Mouse (Mus musculus) C2C12 (cell line): ENCODE measurements around the gene Atp5k.

Source experiments
- CEBPB ChIP-seq: IDR thresholded peaks from one replicate; pipeline ENCODE4 v1.6.1; 2011; ENCODE audit warnings: low read depth, mild to moderate bottlenecking, control low read depth, moderate library complexity
- CTCF ChIP-seq: IDR thresholded peaks from one replicate; pipeline ENCODE4 v1.5.1; 2011; ENCODE audit not compliant: control insufficient read depth, insufficient read depth, insufficient read length

DNA sequence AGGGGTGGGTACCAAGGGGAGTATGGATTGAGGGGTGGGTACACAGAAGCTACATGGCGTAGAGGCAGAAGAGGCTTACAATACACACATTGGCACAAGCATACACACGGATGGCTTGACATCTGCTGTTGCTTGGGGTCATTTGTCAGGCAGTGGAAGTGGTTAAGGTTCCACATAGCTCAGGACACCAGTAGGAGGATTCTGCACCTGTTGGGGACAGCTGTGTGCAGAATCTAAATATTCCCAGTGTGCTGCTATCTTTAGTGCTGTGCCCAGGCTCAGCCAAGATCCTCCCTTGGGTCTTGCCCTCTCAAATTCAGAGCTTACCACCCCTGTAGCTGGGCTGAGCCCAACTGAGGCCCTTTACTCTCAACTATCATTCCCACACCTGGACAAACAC, 1.9 kb upstream of the Atp5k start:
- TF ChIP-seq CTCF (no peak), CEBPB (no peak)
